Mouse (Mus musculus): ENCODE results near the gene Susd2.

GRCm38 (mm10) chr10:75680574-75681001, 36.8 kb upstream of the Susd2 start:
- no peak for TF ChIP-seq CTCF (conservative IDR thresholded peaks at IDR 0.05; ENCODE audit: low read length)
- no peak for TF ChIP-seq NANOG (IDR thresholded peaks at IDR 0.05; ENCODE audit: borderline replicate concordance, low read length)

All from E14TG2a.4 (cell line).